Mouse (Mus musculus) MEL (cell line): Measurements from ENCODE around the gene Arhgap45. TPM values are rescaled to one million over a fixed set of nuclear protein-coding genes. Genes with fewer than 3 reads are reported as not detected.

Experiments
- DNase-seq: peaks from one replicate; pipeline ENCODE4 v3.0.0; 2011; ENCODE audit warnings: low read depth, low spot score
- H3K27ac ChIP-seq: 2 replicates; pipeline ENCODE4 v1.5.1; 2012; ENCODE audit warnings: low read depth, mild to moderate bottlenecking, control low read depth, low read length, moderate library complexity; ENCODE audit not compliant: control insufficient read depth
- H3K27me3 ChIP-seq, 2 experiments: fragments of 150-350 bp in 1 of 2; sonication (generic) in 1 of 2; 2 replicates each; pipeline ENCODE4 v1.6.1; 2012; ENCODE audit warnings: low read length in 2 of 2, mild to moderate bottlenecking in 2 of 2, improper control_type of control experiment in 1 of 2, moderate library complexity in 1 of 2; ENCODE audit not compliant: insufficient read depth in 2 of 2, control insufficient read depth in 1 of 2
- H3K36me3 ChIP-seq, 2 experiments: 2 replicates each; pipeline ENCODE4 v1.6.1; 2012 to 2014; ENCODE audit warnings: low read length in 2 of 2, improper control_type of control experiment in 1 of 2, inconsistent platforms in 1 of 2, mild to moderate bottlenecking in 1 of 2; ENCODE audit not compliant: insufficient read depth in 2 of 2, control insufficient read depth in 1 of 2
- H3K4me1 ChIP-seq, 2 experiments: fragments of 150-350 bp in 1 of 2; sonication (generic) in 1 of 2; 2 replicates each; pipeline ENCODE4 v1.6.1; 2012; ENCODE audit warnings: low read length in 2 of 2, improper control_type of control experiment in 1 of 2, mild to moderate bottlenecking in 1 of 2; ENCODE audit not compliant: insufficient read depth in 2 of 2, control insufficient read depth in 1 of 2
- H3K4me3 ChIP-seq, 2 experiments: fragments of 150-350 bp in 1 of 2; sonication (generic) in 1 of 2; 2 replicates each; pipeline ENCODE4 v1.5.1; 2012; ENCODE audit warnings: low read depth in 2 of 2, low read length in 2 of 2, mild to moderate bottlenecking in 2 of 2, moderate library complexity in 2 of 2, control low read depth in 1 of 2, improper control_type of control experiment in 1 of 2; ENCODE audit not compliant: control insufficient read depth in 1 of 2, insufficient read depth in 1 of 2
- H3K79me2 ChIP-seq: 2 replicates; pipeline ENCODE4 v1.6.1; 2012; ENCODE audit warnings: mild to moderate bottlenecking, low read length, moderate library complexity; ENCODE audit not compliant: control insufficient read depth, poor library complexity, insufficient read depth
- H3K9ac ChIP-seq: 2 replicates; pipeline ENCODE4 v1.6.1; 2012; ENCODE audit warnings: low read depth, mild to moderate bottlenecking, control low read depth, low read length, moderate library complexity; ENCODE audit not compliant: control insufficient read depth, poor library complexity, severe bottlenecking
- H3K9me3 ChIP-seq: fragments of 150-350 bp; sonication (generic); replicated peaks from 2 replicates; pipeline ENCODE4 v1.6.1; 2012; ENCODE audit warnings: mild to moderate bottlenecking, low read length, improper control_type of control experiment, moderate library complexity; ENCODE audit not compliant: insufficient read depth
- BHLHE40 ChIP-seq: IDR thresholded peaks from 2 replicates; pipeline ENCODE4 v1.6.1; 2012; ENCODE audit warnings: low read depth, mild to moderate bottlenecking, inconsistent platforms, low read length, improper control_type of control experiment, borderline replicate concordance
- CHD1 ChIP-seq: IDR thresholded peaks from 2 replicates; pipeline ENCODE4 v1.6.1; 2012; ENCODE audit warnings: low read depth, mild to moderate bottlenecking, inconsistent platforms, low read length, improper control_type of control experiment
- CHD2 ChIP-seq: IDR thresholded peaks from 2 replicates; pipeline ENCODE4 v1.6.1; 2011; ENCODE audit warnings: low read length, improper control_type of control experiment
- CTCF ChIP-seq, 3 experiments: IDR thresholded peaks in 2 of 3; conservative IDR thresholded peaks in 1 of 3; 2 replicates each; pipeline ENCODE4 v1.5.1; 2011 to 2012; ENCODE audit warnings: low read length in 3 of 3, low read depth in 2 of 3, mild to moderate bottlenecking in 2 of 3, improper control_type of control experiment in 1 of 3, inconsistent platforms in 1 of 3, mixed read lengths in 1 of 3, moderate library complexity in 1 of 3; ENCODE audit not compliant: control insufficient read depth in 1 of 3, insufficient read depth in 1 of 3, poor library complexity in 1 of 3, severe bottlenecking in 1 of 3
- E2F4 ChIP-seq: IDR thresholded peaks from 2 replicates; pipeline ENCODE4 v1.6.1; 2011; ENCODE audit warnings: low read depth, low read length, improper control_type of control experiment, borderline replicate concordance
- ELF1 ChIP-seq: IDR thresholded peaks from 2 replicates; pipeline ENCODE4 v1.6.1; 2014; ENCODE audit warnings: low read depth, mild to moderate bottlenecking, inconsistent platforms, low read length, improper control_type of control experiment, moderate library complexity
- EP300 ChIP-seq, 2 experiments: IDR thresholded peaks; 2 replicates each; pipeline ENCODE4 v1.6.1; 2011; ENCODE audit warnings: improper control_type of control experiment in 2 of 2, low read length in 2 of 2, low read depth in 1 of 2, mild to moderate bottlenecking in 1 of 2
- GABPA ChIP-seq: IDR thresholded peaks from 2 replicates; pipeline ENCODE4 v1.6.1; 2012; ENCODE audit warnings: low read depth, mild to moderate bottlenecking, inconsistent platforms, low read length, improper control_type of control experiment, moderate library complexity
- GATA1 ChIP-seq: IDR thresholded peaks from 2 replicates; pipeline ENCODE4 v1.6.1; 2011; ENCODE audit warnings: low read depth, low read length, improper control_type of control experiment
- MAFK ChIP-seq: IDR thresholded peaks from 2 replicates; pipeline ENCODE4 v1.6.1; 2011; ENCODE audit warnings: low read depth, mild to moderate bottlenecking, low read length, improper control_type of control experiment, borderline replicate concordance
- MEF2A ChIP-seq: IDR thresholded peaks from 2 replicates; pipeline ENCODE4 v1.6.1; 2014; ENCODE audit warnings: low read depth, mild to moderate bottlenecking, inconsistent platforms, low read length, improper control_type of control experiment; ENCODE audit not compliant: poor library complexity, insufficient replicate concordance, severe bottlenecking; ENCODE audit errors: extremely low read depth
- MXI1 ChIP-seq: IDR thresholded peaks from 2 replicates; pipeline ENCODE4 v1.6.1; 2011; ENCODE audit warnings: mild to moderate bottlenecking, low read depth, low read length, improper control_type of control experiment
- MYB ChIP-seq: IDR thresholded peaks from 2 replicates; pipeline ENCODE4 v1.6.1; 2011; ENCODE audit warnings: mild to moderate bottlenecking, low read depth, low read length, improper control_type of control experiment
- POLR2AphosphoS5 ChIP-seq: IDR thresholded peaks from 2 replicates; pipeline ENCODE4 v1.6.1; 2012; ENCODE audit warnings: low read depth, borderline replicate concordance, mild to moderate bottlenecking, inconsistent platforms, low read length, moderate library complexity, mixed read lengths
- RCOR1 ChIP-seq: IDR thresholded peaks from 2 replicates; pipeline ENCODE4 v1.6.1; 2012; ENCODE audit warnings: low read depth, mild to moderate bottlenecking, inconsistent platforms, low read length, improper control_type of control experiment
- SMC3 ChIP-seq: IDR thresholded peaks from 2 replicates; pipeline ENCODE4 v1.6.1; 2011; ENCODE audit warnings: low read depth, low read length, improper control_type of control experiment
- TBP ChIP-seq: IDR thresholded peaks from 2 replicates; pipeline ENCODE4 v1.8.0; 2011; ENCODE audit warnings: low read depth, low read length, improper control_type of control experiment
- TCF12 ChIP-seq: IDR thresholded peaks from 2 replicates; pipeline ENCODE4 v1.6.1; 2014; ENCODE audit warnings: low read depth, mild to moderate bottlenecking, inconsistent platforms, low read length, improper control_type of control experiment, moderate library complexity
- UBTF ChIP-seq: IDR thresholded peaks from 2 replicates; pipeline ENCODE4 v1.6.1; 2012; ENCODE audit warnings: low read depth, mild to moderate bottlenecking, inconsistent platforms, low read length, improper control_type of control experiment, moderate library complexity, borderline replicate concordance; ENCODE audit not compliant: insufficient read depth
- USF1 ChIP-seq: IDR thresholded peaks from 2 replicates; pipeline ENCODE4 v1.6.1; 2014; ENCODE audit warnings: low read depth, mild to moderate bottlenecking, inconsistent platforms, low read length, improper control_type of control experiment, moderate library complexity
- USF2 ChIP-seq, 2 experiments: IDR thresholded peaks; 2 replicates each; pipeline ENCODE4 v1.6.1; 2011 to 2012; ENCODE audit warnings: improper control_type of control experiment in 2 of 2, low read length in 2 of 2, borderline replicate concordance in 1 of 2, inconsistent platforms in 1 of 2, low read depth in 1 of 2, mild to moderate bottlenecking in 1 of 2; ENCODE audit not compliant: insufficient read depth in 1 of 2
- ZC3H11A ChIP-seq: IDR thresholded peaks from 2 replicates; pipeline ENCODE4 v1.6.1; 2012; ENCODE audit warnings: low read depth, mild to moderate bottlenecking, inconsistent platforms, low read length, improper control_type of control experiment
- ZMIZ1 ChIP-seq: IDR thresholded peaks from 2 replicates; pipeline ENCODE4 v1.6.1; 2012; ENCODE audit warnings: low read depth, mild to moderate bottlenecking, inconsistent platforms, low read length, improper control_type of control experiment, moderate library complexity
- ZNF384 ChIP-seq: IDR thresholded peaks from 2 replicates; pipeline ENCODE4 v1.6.1; 2012; ENCODE audit warnings: low read depth, mild to moderate bottlenecking, inconsistent platforms, low read length, improper control_type of control experiment
- polyA plus RNA-seq, 2 experiments: library from polyadenylated mRNA; stranded (reverse) in 1 of 2; unstranded in 1 of 2; fragments of >175 nt in 1 of 2; fragments of >200 nt in 1 of 2; gene quantifications; 2 replicates each; pipeline versions ENCODE4 v1.2.1 to v1.2.4; 2012; ENCODE audit warnings: low replicate concordance in 2 of 2, low read depth in 1 of 2; ENCODE audit not compliant: insufficient read length in 2 of 2, insufficient read depth in 1 of 2, missing spikeins in 1 of 2
- total RNA-seq: library from RNA; depleted of rRNA; stranded (reverse); fragments of 300-350 nt; gene quantifications from 2 replicates; pipeline ENCODE4 v1.2.3, GENCODE M21; 2012

Gene Arhgap45
- total and polyA plus RNA-seq, 3 experiments = 26.2 to 53.6 TPM; not detected in 1

GRCm38 (mm10) chr10:80078366-80078765 lies 61.9 kb downstream of the Arhgap45 start:
- Histone ChIP-seq H3K4me3 (no peak overlapping the region), H3K9ac (no peak overlapping the region), H3K36me3 (peaks cover under 1 to 13% of the 10 kb centered on the region in 2 experiments; a peak in 3 of 4 replicates), H3K9me3 (no peaks in the 10 kb centered on the region), H3K27me3 (no peaks in the 10 kb centered on the region), H3K27ac (no peak overlapping the region), H3K79me2 (no peaks in the 10 kb centered on the region; the same call in 1 of the 2 replicates), H3K4me1 (peaks cover 0 to 18% of the 10 kb centered on the region in 2 experiments; a peak in 2 of 4 replicates)
- DNase-seq = no peak
- TF ChIP-seq MEF2A (no peak), MXI1 (no peak), SMC3 (no peak), GATA1 (no peak), TCF12 (no peak), CHD1 (no peak), MAFK (no peak), TBP (no peak), POLR2AphosphoS5 (no peak), ZMIZ1 (no peak), E2F4 (no peak), GABPA (no peak)

GRCm38 (mm10) chr10:80080396-80081070 lies 64.1 kb downstream of the Arhgap45 start:
- H3K27ac ChIP-seq = no peak overlapping the region
- peaks cover 3 to 9% of the 10 kb centered on the region in 2 experiments; a peak in 3 of 4 replicates for H3K36me3 ChIP-seq
- no peak overlapping the region for H3K9ac ChIP-seq
- peaks cover 0 to 10% of the 10 kb centered on the region in 2 experiments; a peak in 2 of 4 replicates for H3K4me1 ChIP-seq
- H3K4me3 ChIP-seq = no peak overlapping the region
- TF ChIP-seq CHD2 (no peak), ZNF384 (no peak), BHLHE40 (no peak), ZMIZ1 (no peak), EP300 (IDR thresholded peaks at IDR 0.05; ENCODE audit: low read depth in 1 of 2, low read length in 2 of 2) (no peak), MYB (no peak), RCOR1 (no peak), CTCF (IDR thresholded peaks at IDR 0.05 in 2 of 3, conservative IDR thresholded peaks at IDR 0.05 in 1 of 3; ENCODE audit: control insufficient read depth in 1 of 3, insufficient read depth in 1 of 3, low read depth in 2 of 3, low read length in 3 of 3, poor library complexity in 1 of 3, severe bottlenecking in 1 of 3) (no peak), CHD1 (no peak), USF2 (IDR thresholded peaks at IDR 0.05; ENCODE audit: borderline replicate concordance in 1 of 2, insufficient read depth in 1 of 2, low read depth in 1 of 2, low read length in 2 of 2) (no peak), UBTF (no peak), USF1 (no peak), POLR2AphosphoS5 (no peak), ZC3H11A (no peak), GABPA (no peak), ELF1 (no peak), MXI1 (no peak), TBP (no peak)
- H3K79me2 ChIP-seq = no peaks in the 10 kb centered on the region
- no peaks in the 10 kb centered on the region for H3K9me3 ChIP-seq
- DNase-seq = no peak
- H3K27me3 ChIP-seq = no peaks in the 10 kb centered on the region
